Mouse (Mus musculus): Measurements from ENCODE around the gene Mkln1.

GRCm38 (mm10) chr6:31384794-31385193, 13.7 kb upstream of the Mkln1 start:
- TF ChIP-seq CTCF (IDR thresholded peaks at IDR 0.05; ENCODE audit: low read depth, low read length) (no peak), POLR2A (IDR thresholded peaks at IDR 0.05; ENCODE audit: insufficient read depth, low read length) (no peak), EP300 (IDR thresholded peaks at IDR 0.05; ENCODE audit: insufficient read depth, low read depth, low read length) (no peak)
